Mouse (Mus musculus) CD4-positive, CD25-positive, alpha-beta regulatory T cell, adult 9 weeks (primary cell): ENCODE results near the gene Ly6g6d. TPM values are rescaled to one million over a fixed set of nuclear protein-coding genes. Genes with fewer than 3 reads are reported as not detected.

Source experiments
- polyA plus RNA-seq: library from polyadenylated mRNA; unstranded; fragments of 100-300 nt; shearing (Covaris generic); gene quantifications from one replicate; pipeline ENCODE4 v1.2.1, GENCODE M21; 2017

Gene Ly6g6d
- polyA plus RNA-seq, result not detected

GRCm38 (mm10) chr17:35077786-35078233, at the start of gene Ly6g6d:
TSS of gene Ly6g6d (minus strand) at chr17:35078065.

GRCm38 (mm10) chr17:35126206-35126611, 48.3 kb upstream of the Ly6g6d start, which contains the start of gene D17H6S53E:
TSS of gene D17H6S53E (plus strand) at chr17:35126373.

GRCm38 (mm10) chr17:35121871-35122303, 44.0 kb upstream of the Ly6g6d start, which contains the start of gene Csnk2b:
TSS of gene Csnk2b (minus strand) at chr17:35122053.

DNA sequence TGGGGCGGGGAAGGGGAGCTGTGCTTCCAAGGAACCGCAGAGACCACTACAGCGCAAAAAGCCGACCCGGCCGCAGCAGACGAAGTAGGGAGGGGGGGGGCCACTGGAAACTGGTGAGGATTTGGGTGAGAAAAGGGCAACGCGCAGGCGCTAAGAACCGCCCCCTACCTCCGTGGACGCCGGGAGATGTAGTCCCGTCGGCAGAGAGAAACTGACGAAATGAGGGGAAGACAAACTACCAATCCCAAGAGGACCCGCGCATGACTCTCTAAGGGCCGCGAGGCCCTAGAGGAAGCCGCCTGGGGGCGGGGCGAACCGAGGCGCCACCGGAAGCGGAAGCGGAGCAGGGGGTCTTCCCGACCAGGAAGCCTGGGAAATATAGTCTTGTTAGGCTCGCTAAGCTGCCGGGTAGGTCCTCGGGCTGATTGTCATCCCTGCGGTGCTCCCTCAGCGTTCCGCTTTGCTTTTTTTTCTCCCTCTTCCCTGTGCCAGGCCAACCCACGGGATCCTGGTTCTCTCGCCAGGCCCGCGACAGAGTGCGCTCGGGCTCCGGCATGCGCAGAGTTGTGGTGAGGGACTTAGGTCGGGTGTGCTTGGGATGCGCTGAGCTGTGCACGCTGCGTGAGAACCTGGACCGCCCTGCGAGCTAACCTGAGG, 43.4 kb upstream of the Ly6g6d start, which contains the start of gene Gpank1:
Gene Gpank1 (plus strand): TSS at position 313 of the 657 bp plus-strand sequence.

DNA sequence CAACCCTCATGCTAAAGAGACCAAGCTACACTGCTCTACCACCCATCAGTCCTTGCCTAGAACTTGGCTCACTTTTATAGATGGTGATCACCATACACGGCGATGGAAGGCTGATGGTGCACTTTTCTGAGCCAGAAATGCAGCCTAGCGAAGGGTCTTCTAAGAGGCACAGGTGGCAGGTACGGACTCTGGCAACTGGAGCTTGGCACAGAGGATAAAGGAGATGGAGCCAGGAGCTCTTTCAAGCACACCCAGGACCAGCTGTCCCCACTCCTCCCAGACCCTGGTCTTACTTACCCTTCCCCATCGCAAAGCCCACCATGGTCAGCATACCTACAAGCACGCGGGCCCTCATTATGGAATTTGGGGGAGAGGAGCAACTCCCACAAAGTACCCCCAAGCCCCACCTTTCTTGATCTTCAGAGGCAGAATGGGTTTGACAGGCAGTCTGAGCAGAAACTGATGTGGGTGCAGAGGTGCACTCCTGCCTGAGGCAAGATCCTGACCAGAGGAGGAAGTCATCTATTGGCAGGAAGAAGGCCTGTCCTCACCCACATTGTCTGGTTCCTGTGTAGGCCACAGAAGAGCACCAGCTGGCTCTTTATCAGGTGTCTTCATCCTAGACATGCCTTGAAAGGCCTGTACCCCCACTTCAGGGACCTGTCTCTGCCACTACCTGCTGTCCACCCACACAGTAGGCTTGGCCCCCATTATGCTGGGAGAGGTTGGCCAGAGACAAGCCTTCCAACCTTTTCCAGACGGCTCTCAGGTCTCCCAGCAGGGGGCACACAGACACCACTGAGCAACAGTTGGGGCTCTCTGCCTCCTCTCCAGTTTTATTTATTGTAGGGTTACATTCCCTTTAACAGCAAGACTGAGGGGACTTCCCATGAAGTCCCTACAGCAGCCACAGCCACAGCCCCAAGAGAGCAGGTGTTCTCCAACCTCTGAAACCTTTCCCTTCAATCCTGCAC, 37.5 kb upstream of the Ly6g6d start, which contains the start of gene Ly6g5b:
Gene Ly6g5b (minus strand): TSS at position 383 of the 974 bp plus-strand sequence.

GRCm38 (mm10) chr17:35108097-35108496, 30.2 kb upstream of the Ly6g6d start, which contains the start of gene Ly6g5c:
TSS of gene Ly6g5c (plus strand) at chr17:35108279.

GRCm38 (mm10) chr17:35088825-35089644, 11.2 kb upstream of the Ly6g6d start, which contains the start of gene Abhd16a:
TSS of gene Abhd16a (plus strand) at chr17:35089263.

DNA sequence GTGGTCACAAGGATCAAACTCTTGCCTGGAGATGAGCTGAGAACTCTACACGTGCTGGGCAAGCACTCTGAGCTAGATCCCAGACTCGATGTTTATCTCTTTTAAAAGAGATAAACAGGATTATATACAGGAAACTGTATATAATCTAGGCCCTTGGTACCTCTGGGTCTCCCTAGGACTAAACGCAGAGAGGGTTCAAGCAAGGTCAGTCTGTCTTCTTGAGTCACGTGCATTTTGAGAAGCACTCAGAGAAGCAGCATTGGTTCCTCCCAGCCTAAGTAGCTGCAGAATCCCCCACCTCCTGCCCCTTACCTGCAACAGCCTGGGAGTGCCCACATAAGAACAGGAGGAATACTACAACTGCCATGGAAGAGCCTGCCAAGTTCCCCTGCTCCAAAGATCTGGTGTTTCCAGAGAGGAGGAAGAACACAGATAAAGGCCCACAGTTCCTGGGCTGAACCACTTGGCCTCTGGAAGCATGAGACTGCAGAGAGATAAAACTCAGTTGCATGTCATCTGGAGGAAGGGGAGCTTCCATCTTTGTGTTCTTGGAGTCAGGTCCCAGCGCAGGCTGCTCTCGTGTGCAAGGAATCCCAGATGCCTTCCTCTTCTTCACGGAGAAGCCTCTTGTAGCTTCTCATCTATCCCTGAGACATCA, 7.5 kb upstream of the Ly6g6d start, which contains the start of gene Ly6g6f:
Gene Ly6g6f (minus strand): TSS at position 403 of the 658 bp plus-strand sequence.

GRCm38 (mm10) chr17:35076507-35077176, 1.2 kb downstream of the Ly6g6d start, which contains the start of gene Ly6g6e:
TSS of gene Ly6g6e (plus strand) at chr17:35076902.

DNA sequence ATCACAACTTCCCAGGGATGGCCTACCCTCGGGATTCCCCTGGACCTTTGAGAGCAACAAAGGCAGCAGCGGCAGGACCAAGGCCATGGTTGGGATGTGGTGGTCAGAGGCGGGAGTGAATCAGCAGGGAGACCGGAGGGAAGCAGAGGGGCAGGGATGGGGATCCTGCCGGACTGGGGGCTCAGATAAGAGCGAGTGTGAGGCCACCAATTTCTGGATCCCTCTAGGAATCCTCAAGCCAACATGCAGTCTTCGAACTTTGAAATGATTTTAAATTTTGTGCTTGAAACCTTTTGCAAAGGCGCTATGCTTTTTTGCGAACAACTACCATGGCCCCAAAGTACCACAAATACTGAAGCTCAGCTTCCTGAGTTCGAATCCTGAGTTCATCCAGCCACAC, 11.8 kb downstream of the Ly6g6d start, which contains the start of gene Mpig6b:
Gene Mpig6b (minus strand): TSS at position 101 of the 400 bp plus-strand sequence.

DNA sequence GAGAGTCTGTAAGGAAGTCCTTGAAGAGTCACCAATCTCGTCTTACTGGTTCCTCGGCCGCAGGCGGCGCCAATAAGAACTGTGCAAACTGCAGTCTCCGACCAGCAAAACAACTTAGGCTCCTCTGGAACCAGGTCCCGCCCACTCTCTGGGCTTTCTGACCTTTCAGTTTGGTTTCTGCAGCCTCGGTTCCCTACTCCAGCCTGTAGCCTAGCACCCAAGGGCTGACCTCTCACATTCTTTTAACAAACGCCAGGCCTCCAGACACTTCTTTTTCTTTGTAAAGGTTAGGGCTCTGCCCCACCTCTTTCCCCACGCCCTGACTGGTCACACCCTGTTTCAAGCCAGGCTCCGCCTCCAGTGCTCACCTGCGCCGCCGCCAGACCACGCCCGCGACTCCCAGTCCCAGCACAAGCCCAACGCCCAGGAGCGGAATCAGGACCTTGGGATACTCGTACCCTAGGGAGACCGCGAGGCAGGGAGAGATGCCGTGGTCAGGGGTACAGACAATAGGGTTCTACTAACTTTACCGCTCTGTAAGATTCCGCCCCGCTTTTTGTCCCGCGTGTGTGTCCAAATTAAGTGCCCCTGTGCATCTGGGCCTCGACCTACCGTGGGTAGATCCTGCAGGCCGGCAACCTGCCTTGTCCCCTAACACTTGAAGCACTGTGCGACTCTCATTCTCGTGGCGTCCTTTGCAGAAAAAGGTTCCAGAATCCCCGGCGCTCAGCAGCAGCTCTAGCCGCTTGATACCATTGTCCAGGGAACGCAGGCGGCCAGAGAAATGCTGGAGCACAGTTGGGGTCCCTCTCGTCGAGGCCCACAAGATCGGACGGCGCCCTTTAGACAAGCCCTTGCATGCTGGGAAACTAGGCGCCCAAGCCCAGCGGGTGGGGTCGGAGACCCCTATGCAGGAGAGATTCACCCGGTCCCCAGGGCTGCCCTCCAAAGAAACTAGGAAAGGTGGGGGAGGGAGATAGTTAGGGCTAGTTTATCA, 12.6 kb downstream of the Ly6g6d start, which contains the start of gene Ly6g6c:
Gene Ly6g6c (plus strand): TSS at position 438 of the 997 bp plus-strand sequence.

GRCm38 (mm10) chr17:35058911-35059892, 18.7 kb downstream of the Ly6g6d start, which contains the start of gene Ddah2:
TSS of gene Ddah2 (plus strand) at chr17:35059035.

DNA sequence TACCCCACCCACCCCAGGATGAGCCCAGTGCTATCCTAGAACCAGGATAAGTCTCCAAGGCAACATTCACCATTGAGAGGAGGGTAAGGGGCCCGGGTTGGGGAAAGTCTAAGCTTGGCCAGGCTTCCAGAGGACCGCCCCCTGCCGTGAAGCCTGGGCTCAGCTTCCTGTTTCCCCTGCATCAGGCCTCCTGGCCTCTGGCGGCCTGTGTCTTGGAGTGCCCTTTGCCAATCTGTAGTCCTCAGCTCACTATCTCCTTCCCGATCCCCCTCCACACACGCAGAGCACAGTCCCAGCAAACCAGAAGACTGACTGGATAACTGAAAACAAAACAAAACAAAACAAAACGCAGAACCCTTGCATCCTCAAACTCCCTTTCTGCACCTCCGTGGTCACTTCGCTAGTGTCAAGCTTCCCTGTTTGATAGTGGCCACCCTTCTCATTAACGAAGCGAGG, 28.3 kb downstream of the Ly6g6d start, which contains the start of gene Clic1:
Gene Clic1 (plus strand): TSS at position 406 of the 456 bp plus-strand sequence.

DNA sequence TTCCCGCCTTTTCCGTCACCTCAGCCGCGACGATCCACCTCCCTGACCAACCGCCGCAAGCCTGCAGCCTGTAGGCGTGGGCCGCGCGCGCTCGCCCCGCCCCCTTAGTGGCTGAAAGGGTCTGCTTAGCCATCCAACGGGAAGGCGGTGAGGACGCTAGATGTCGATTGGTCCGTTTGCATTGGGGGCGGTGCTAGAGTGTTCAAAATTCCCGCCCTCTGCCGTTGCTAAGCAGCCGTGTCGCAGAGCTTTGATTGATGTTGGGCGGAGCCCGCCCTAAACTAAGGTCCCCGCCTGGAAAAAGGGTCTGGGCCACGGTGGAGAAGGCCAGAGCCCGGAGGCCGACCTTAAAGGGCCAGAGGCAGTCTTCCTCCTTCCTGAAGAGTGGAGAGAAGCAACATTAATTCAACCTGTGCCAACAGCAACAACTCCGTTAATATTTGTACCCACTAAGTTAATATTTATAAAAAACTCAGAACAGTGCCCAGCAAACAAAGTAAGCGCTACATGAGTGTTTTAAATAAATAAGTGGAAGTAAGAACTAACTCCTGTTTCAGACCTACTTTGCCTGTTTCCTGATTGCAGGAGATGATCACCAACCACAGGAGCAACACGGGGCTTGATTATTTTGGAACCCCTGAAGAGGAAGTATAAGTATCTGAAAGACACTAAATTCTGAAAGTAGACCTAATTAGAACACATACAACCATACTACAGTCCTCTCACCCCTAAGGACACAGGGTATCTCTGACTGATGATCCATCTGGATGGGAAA, 31.0 kb downstream of the Ly6g6d start, which contains the start of gene Msh5:
Gene Msh5 (minus strand): TSS at position 65 of the 775 bp plus-strand sequence.

GRCm38 (mm10) chr17:35027277-35028068, 50.4 kb downstream of the Ly6g6d start, which contains the start of gene Sapcd1:
TSS of gene Sapcd1 (minus strand) at chr17:35028016.

